Mouse (Mus musculus): ENCODE measurements at regions not wholly inside any gene's neighbourhood (a gene's known extent, or its start where the extent isn't known, plus 50 kb on each side); places are given as distances from the start of the nearest gene placed in this dataset.

GRCm38 (mm10) chr13:99778747-99779146 lies 122.1 kb downstream of the Cartpt start:
- ATAC-seq (ENCODE audit: borderline replicate concordance, extremely low read depth, low FRiP score, low TSS enrichment) = no peak
- no peaks in the 10 kb centered on the region for H3K27me3 ChIP-seq
- no peaks in the 10 kb centered on the region for H3K9me3 ChIP-seq
- WGBS = 47% methylated on average over 2 of the region's 2 CpGs
- H3K27ac ChIP-seq = no peak overlapping the region
- H3K4me2 ChIP-seq = no peak overlapping the region
- H3K4me3 ChIP-seq = no peak overlapping the region
- no peaks in the 10 kb centered on the region for H3K36me3 ChIP-seq
- no peaks in the 10 kb centered on the region for H3K4me1 ChIP-seq
- no peak overlapping the region for H3K9ac ChIP-seq

- H3K27ac ChIP-seq = no peak overlapping the region
- H3K9ac ChIP-seq = no peak overlapping the region
- WGBS = 50% methylated on average over 9 of the region's 9 CpGs
- ATAC-seq (ENCODE audit: borderline replicate concordance, extremely low read depth, low FRiP score, low TSS enrichment) = no peak
- no peaks in the 10 kb centered on the region for H3K27me3 ChIP-seq
- H3K36me3 ChIP-seq = no peaks in the 10 kb centered on the region
- no peaks in the 10 kb centered on the region for H3K4me1 ChIP-seq
- no peak overlapping the region for H3K4me3 ChIP-seq
- H3K9me3 ChIP-seq = no peaks in the 10 kb centered on the region
- H3K4me2 ChIP-seq = no peak overlapping the region
Measured at GRCm38 (mm10) chr13:99777736-99778135, 123.2 kb downstream of the Cartpt start.

GRCm38 (mm10) chr13:99765965-99766364 lies 134.9 kb downstream of the Cartpt start:
- Histone ChIP-seq H3K4me2 (no peak overlapping the region), H3K27ac (no peak overlapping the region), H3K36me3 (no peaks in the 10 kb centered on the region), H3K9me3 (no peaks in the 10 kb centered on the region), H3K27me3 (no peaks in the 10 kb centered on the region), H3K9ac (no peak overlapping the region), H3K4me3 (no peak overlapping the region), H3K4me1 (peaks cover 4% of the 10 kb centered on the region; the same call in 1 of the 2 replicates)
- 22% methylated on average over 5 of the region's 5 CpGs for WGBS
- peak; percentile 49 for ATAC-seq (ENCODE audit: borderline replicate concordance, extremely low read depth, low FRiP score, low TSS enrichment)

- no peak for ATAC-seq (ENCODE audit: borderline replicate concordance, extremely low read depth, low FRiP score, low TSS enrichment)
Measured at GRCm38 (mm10) chr13:99764764-99765163, 136.1 kb downstream of the Cartpt start.

GRCm38 (mm10) chr13:99764097-99764714 lies 136.7 kb downstream of the Cartpt start:
- no peaks in the 10 kb centered on the region for H3K9me3 ChIP-seq
- H3K27ac ChIP-seq = no peak overlapping the region
- H3K4me2 ChIP-seq = no peak overlapping the region
- WGBS = 63% methylated on average over 6 of the region's 6 CpGs
- no peak overlapping the region for H3K9ac ChIP-seq
- no peak for ATAC-seq (ENCODE audit: borderline replicate concordance, extremely low read depth, low FRiP score, low TSS enrichment)
- H3K4me1 ChIP-seq = peaks cover 4% of the 10 kb centered on the region; the same call in 1 of the 2 replicates
- H3K27me3 ChIP-seq = no peaks in the 10 kb centered on the region
- no peak overlapping the region for H3K4me3 ChIP-seq
- no peaks in the 10 kb centered on the region for H3K36me3 ChIP-seq

More at GRCm38 (mm10) chr13:99764764-99765163, 136.1 kb downstream of the Cartpt start:
- no peak overlapping the region for H3K27ac ChIP-seq
- WGBS = 80% methylated on average over 3 of the region's 3 CpGs
- no peak overlapping the region for H3K4me3 ChIP-seq
- H3K36me3 ChIP-seq = no peaks in the 10 kb centered on the region
- H3K27me3 ChIP-seq = no peaks in the 10 kb centered on the region
- H3K4me1 ChIP-seq = peaks cover 4% of the 10 kb centered on the region; the same call in 1 of the 2 replicates
- H3K4me2 ChIP-seq = no peak overlapping the region
- no peak overlapping the region for H3K9ac ChIP-seq
- H3K9me3 ChIP-seq = no peaks in the 10 kb centered on the region

- ATAC-seq (ENCODE audit: borderline replicate concordance, extremely low read depth, low FRiP score, low TSS enrichment) = no peak
Measured at GRCm38 (mm10) chr13:99761843-99762242, 139.0 kb downstream of the Cartpt start.

GRCm38 (mm10) chr13:99761423-99761822 lies 139.5 kb downstream of the Cartpt start:
- H3K4me2 ChIP-seq = no peak overlapping the region
- H3K27me3 ChIP-seq = no peaks in the 10 kb centered on the region
- H3K4me1 ChIP-seq = peaks cover 1% of the 10 kb centered on the region; the same call in 1 of the 2 replicates
- H3K27ac ChIP-seq = no peak overlapping the region
- ATAC-seq (ENCODE audit: borderline replicate concordance, extremely low read depth, low FRiP score, low TSS enrichment) = no peak
- H3K4me3 ChIP-seq = no peak overlapping the region
- no peak overlapping the region for H3K9ac ChIP-seq
- H3K9me3 ChIP-seq = no peaks in the 10 kb centered on the region
- 52% methylated on average over 4 of the region's 4 CpGs for WGBS
- H3K36me3 ChIP-seq = no peaks in the 10 kb centered on the region

More at GRCm38 (mm10) chr13:99761843-99762242, 139.0 kb downstream of the Cartpt start:
- Histone ChIP-seq H3K9ac (no peak overlapping the region), H3K27me3 (no peaks in the 10 kb centered on the region), H3K27ac (no peak overlapping the region), H3K4me2 (no peak overlapping the region), H3K36me3 (no peaks in the 10 kb centered on the region), H3K4me1 (peaks cover 4% of the 10 kb centered on the region; the same call in 1 of the 2 replicates), H3K4me3 (no peak overlapping the region), H3K9me3 (no peaks in the 10 kb centered on the region)
- WGBS = 60% methylated on average over 9 of the region's 9 CpGs

- Histone ChIP-seq H3K9ac (no peak overlapping the region), H3K4me1 (no peaks in the 10 kb centered on the region), H3K4me3 (no peak overlapping the region), H3K27ac (no peak overlapping the region), H3K4me2 (no peak overlapping the region), H3K9me3 (no peaks in the 10 kb centered on the region), H3K36me3 (no peaks in the 10 kb centered on the region), H3K27me3 (no peaks in the 10 kb centered on the region)
- no peak for ATAC-seq (ENCODE audit: borderline replicate concordance, extremely low read depth, low FRiP score, low TSS enrichment)
- 74% methylated on average over 4 of the region's 4 CpGs for WGBS
Measured at GRCm38 (mm10) chr13:99760646-99761045, 140.2 kb downstream of the Cartpt start.

- Histone ChIP-seq H3K27ac (no peak overlapping the region), H3K27me3 (no peaks in the 10 kb centered on the region), H3K9me3 (no peaks in the 10 kb centered on the region), H3K9ac (no peak overlapping the region), H3K36me3 (no peaks in the 10 kb centered on the region), H3K4me3 (no peak overlapping the region), H3K4me2 (no peak overlapping the region), H3K4me1 (no peaks in the 10 kb centered on the region)
- ATAC-seq (ENCODE audit: borderline replicate concordance, extremely low read depth, low FRiP score, low TSS enrichment) = no peak
- 45% methylated on average over 10 of the region's 10 CpGs for WGBS
Measured at GRCm38 (mm10) chr13:99759256-99760044, 141.4 kb downstream of the Cartpt start.

- no peaks in the 10 kb centered on the region for H3K27me3 ChIP-seq
- WGBS = 63% methylated on average over 5 of the region's 5 CpGs
- no peaks in the 10 kb centered on the region for H3K36me3 ChIP-seq
- H3K27ac ChIP-seq = no peak overlapping the region
- no peaks in the 10 kb centered on the region for H3K9me3 ChIP-seq
- no peak overlapping the region for H3K9ac ChIP-seq
- no peak overlapping the region for H3K4me3 ChIP-seq
- no peak for ATAC-seq (ENCODE audit: borderline replicate concordance, extremely low read depth, low FRiP score, low TSS enrichment)
- H3K4me1 ChIP-seq = no peaks in the 10 kb centered on the region
- no peak overlapping the region for H3K4me2 ChIP-seq
Measured at GRCm38 (mm10) chr13:99754701-99755100, 146.2 kb downstream of the Cartpt start.

- H3K9me3 ChIP-seq = no peaks in the 10 kb centered on the region
- peak; percentile 57; the same call in 1 of the 2 replicates for ATAC-seq (ENCODE audit: borderline replicate concordance, extremely low read depth, low FRiP score, low TSS enrichment)
- no peak overlapping the region for H3K9ac ChIP-seq
- no peak overlapping the region for H3K4me2 ChIP-seq
- WGBS = 15% methylated on average over 5 of the region's 5 CpGs
- H3K36me3 ChIP-seq = no peaks in the 10 kb centered on the region
- H3K27ac ChIP-seq = no peak overlapping the region
- no peak overlapping the region for H3K4me3 ChIP-seq
- H3K4me1 ChIP-seq = no peaks in the 10 kb centered on the region
- no peaks in the 10 kb centered on the region for H3K27me3 ChIP-seq
Measured at GRCm38 (mm10) chr13:99754251-99754652, 146.6 kb downstream of the Cartpt start.

GRCm38 (mm10) chr13:99753526-99753925 lies 147.4 kb downstream of the Cartpt start:
- 73% methylated on average over 3 of the region's 3 CpGs for WGBS
- Histone ChIP-seq H3K9ac (no peak overlapping the region), H3K36me3 (no peaks in the 10 kb centered on the region), H3K9me3 (no peaks in the 10 kb centered on the region), H3K4me3 (no peak overlapping the region), H3K4me1 (no peaks in the 10 kb centered on the region), H3K27me3 (no peaks in the 10 kb centered on the region), H3K27ac (no peak overlapping the region), H3K4me2 (no peak overlapping the region)
- no peak for ATAC-seq (ENCODE audit: borderline replicate concordance, extremely low read depth, low FRiP score, low TSS enrichment)
